Mouse (Mus musculus): ENCODE measurements at regions not wholly inside any gene's neighbourhood (a gene's known extent, or its start where the extent isn't known, plus 50 kb on each side); places are given as distances from the start of the nearest gene placed in this dataset.
A peak's percentile ranks its signal among the peaks of the same experiment; 100 is the strongest.

- H3K9ac ChIP-seq (replicated peaks; ENCODE audit: low read length), result no peak overlapping the region
- no peak overlapping the region for H3K4me3 ChIP-seq (ENCODE audit: low read length)
- peaks cover 18% of the 10 kb centered on the region for H3K4me1 ChIP-seq (ENCODE audit: insufficient read depth, low read length)
- no peak overlapping the region for H3K4me2 ChIP-seq (ENCODE audit: low read depth, low read length)
- H3K27me3 ChIP-seq (ENCODE audit: insufficient read depth, low read length), result no peaks in the 10 kb centered on the region
- H3K36me3 ChIP-seq (ENCODE audit: insufficient read depth, low read length), result no peaks in the 10 kb centered on the region
- WGBS, result 49% methylated on average over 4 of the region's 4 CpGs
- no peak for TF ChIP-seq CTCF (IDR thresholded peaks at IDR 0.05; ENCODE audit: low read depth)
- no peak for ATAC-seq
- peak; percentile 33 for DNase-seq (ENCODE audit: low spot score)
- H3K9me3 ChIP-seq (ENCODE audit: low read length), result no peaks in the 10 kb centered on the region
- H3K27ac ChIP-seq, result no peak overlapping the region
Observed at GRCm38 (mm10) chr5:35449556-35449955, 60.6 kb downstream of the Hmx1 start.
